Mouse (Mus musculus): ENCODE measurements at regions not wholly inside any gene's neighbourhood (a gene's known extent, or its start where the extent isn't known, plus 50 kb on each side); places are given as distances from the start of the nearest gene placed in this dataset.

DNA sequence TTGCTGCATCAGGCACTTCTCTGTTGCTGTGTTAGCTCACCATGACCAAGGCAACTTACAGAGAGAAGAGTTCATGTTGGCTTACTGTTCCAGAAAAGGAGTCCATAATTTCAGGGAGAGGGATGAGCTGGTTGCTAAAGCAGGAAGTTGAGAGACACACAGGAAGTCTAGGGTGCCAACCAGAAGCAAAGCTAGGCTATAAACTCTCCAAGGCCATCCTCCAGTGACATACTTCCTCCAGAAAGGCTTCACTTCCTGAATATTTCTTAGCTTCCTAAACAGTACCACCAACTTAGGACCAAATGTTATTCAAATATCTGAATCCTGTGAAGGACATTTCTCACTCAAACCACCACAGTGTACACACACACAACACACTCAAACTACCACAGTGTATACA, 2010.6 kb downstream of the A830018L16Rik start:
- no peak for TF ChIP-seq POLR2A (IDR thresholded peaks at IDR 0.05; ENCODE audit: extremely low read depth, insufficient read depth, low read length)
- no peak for TF ChIP-seq CTCF (IDR thresholded peaks at IDR 0.05; ENCODE audit: extremely low read depth, insufficient read depth, low read length)
- Histone ChIP-seq H3K4me3 (ENCODE audit: insufficient read depth, low read length) (no peak overlapping the region), H3K4me1 (ENCODE audit: control insufficient read depth, insufficient read depth, low read length) (no peaks in the 10 kb centered on the region; the same call in 1 of the 2 replicates), H3K27ac (ENCODE audit: insufficient read depth, low read length) (no peak overlapping the region)

DNA sequence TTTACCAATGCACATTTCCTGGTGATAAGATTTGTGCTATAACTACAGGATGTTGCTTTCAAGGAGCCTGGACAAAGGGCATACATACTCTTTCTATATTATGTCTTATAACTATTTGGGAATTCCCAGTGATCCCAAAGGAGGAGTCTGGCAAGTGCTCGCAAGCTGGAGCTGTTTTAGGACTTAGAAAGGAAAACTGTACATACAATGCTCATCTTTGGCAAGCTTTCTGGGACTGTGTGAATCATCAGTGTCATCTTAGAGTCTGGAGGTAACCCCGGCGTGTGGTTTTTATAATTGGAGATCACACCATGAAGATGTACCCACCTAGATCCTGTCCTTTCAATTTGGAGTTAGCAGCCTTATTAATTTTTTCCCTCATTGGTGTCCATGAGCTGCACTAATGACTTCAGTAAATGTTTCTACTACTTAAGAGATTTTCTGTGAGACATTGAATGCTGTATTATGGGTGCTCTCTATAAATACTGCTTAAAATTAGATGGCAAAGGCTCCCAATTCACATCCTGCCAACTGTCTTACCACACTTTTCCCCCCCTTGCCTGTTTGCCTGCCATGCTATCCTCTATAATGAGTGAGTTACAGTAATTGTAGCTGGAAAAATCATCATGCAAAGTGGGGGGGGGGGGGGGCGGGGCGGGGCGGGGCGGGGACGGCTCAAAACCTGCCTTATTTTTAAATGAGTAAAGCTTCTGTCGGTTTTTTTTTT, 2011.9 kb downstream of the A830018L16Rik start:
- Histone ChIP-seq H3K4me1 (ENCODE audit: control insufficient read depth, insufficient read depth, low read length) (no peaks in the 10 kb centered on the region; the same call in 1 of the 2 replicates), H3K27ac (ENCODE audit: insufficient read depth, low read length) (no peak overlapping the region), H3K4me3 (ENCODE audit: insufficient read depth, low read length) (peak overlapping the region; percentile 46; the same call in 1 of the 2 replicates)
- no peak for TF ChIP-seq POLR2A (IDR thresholded peaks at IDR 0.05; ENCODE audit: extremely low read depth, insufficient read depth, low read length)
- TF ChIP-seq CTCF (IDR thresholded peaks at IDR 0.05; ENCODE audit: extremely low read depth, insufficient read depth, low read length), result no peak

DNA sequence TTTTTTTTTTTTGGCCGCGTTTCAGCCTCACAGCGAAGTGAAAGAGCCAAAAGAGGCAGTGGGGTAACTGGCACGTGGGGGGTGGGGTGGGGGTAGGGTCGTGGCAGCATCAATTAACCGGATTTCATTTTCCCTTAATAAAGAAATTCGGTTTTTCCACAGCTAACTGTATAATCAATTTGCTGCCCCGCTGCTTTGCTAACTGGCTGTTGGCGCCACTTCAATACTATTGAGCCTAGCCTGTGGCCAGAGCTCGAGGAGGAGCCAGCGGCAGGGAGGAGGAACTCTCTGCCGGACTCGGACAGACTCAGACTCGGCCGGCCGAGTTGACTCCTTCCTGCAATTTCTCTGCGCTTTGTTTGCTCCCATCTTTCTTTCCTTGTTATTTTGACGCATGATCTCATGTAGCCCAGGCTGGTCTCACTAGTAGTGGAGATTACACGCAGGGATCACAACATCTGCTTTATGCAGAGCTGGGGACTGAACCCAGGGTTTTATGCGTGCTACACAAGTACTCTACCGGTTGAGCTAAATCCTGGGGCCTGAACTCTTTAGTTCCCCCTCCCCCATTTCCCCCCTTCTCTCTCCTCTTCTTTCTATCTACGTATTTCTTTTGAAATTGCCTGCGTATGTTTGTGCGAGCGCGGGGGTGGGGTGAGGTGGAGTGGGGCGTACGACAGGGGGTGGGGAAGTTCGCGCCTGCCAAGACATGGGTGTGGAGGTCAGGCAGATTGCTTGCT, 2012.6 kb downstream of the A830018L16Rik start:
- Histone ChIP-seq H3K27ac (ENCODE audit: insufficient read depth, low read length) (no peak overlapping the region), H3K4me3 (ENCODE audit: insufficient read depth, low read length) (peak overlapping the region; percentile 46), H3K4me1 (ENCODE audit: control insufficient read depth, insufficient read depth, low read length) (no peaks in the 10 kb centered on the region; the same call in 1 of the 2 replicates)
- TF ChIP-seq CTCF (IDR thresholded peaks at IDR 0.05; ENCODE audit: extremely low read depth, insufficient read depth, low read length) (no peak), POLR2A (IDR thresholded peaks at IDR 0.05; ENCODE audit: extremely low read depth, insufficient read depth, low read length) (no peak)

DNA sequence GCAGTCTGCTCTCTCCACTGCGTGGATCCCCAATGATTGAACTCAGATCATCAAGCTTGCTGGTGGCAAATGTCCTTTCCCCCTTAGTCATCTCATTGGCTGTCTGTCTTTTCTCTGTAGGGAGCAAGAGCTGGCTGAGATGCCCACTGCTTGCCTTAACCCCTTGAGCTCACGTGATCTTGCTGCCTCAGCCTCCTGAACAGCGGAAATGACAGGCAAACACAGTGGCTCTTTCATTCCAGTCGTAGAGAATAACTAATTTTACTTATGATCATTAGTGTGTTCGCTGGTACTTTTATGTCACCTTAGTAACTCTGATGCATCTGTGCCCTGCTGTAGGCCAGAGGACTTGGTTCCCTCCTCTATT, 2013.1 kb downstream of the A830018L16Rik start:
- Histone ChIP-seq H3K27ac (ENCODE audit: insufficient read depth, low read length) (no peak overlapping the region), H3K4me3 (ENCODE audit: insufficient read depth, low read length) (no peak overlapping the region), H3K4me1 (ENCODE audit: control insufficient read depth, insufficient read depth, low read length) (no peaks in the 10 kb centered on the region; the same call in 1 of the 2 replicates)
- no peak for TF ChIP-seq POLR2A (IDR thresholded peaks at IDR 0.05; ENCODE audit: extremely low read depth, insufficient read depth, low read length)

DNA sequence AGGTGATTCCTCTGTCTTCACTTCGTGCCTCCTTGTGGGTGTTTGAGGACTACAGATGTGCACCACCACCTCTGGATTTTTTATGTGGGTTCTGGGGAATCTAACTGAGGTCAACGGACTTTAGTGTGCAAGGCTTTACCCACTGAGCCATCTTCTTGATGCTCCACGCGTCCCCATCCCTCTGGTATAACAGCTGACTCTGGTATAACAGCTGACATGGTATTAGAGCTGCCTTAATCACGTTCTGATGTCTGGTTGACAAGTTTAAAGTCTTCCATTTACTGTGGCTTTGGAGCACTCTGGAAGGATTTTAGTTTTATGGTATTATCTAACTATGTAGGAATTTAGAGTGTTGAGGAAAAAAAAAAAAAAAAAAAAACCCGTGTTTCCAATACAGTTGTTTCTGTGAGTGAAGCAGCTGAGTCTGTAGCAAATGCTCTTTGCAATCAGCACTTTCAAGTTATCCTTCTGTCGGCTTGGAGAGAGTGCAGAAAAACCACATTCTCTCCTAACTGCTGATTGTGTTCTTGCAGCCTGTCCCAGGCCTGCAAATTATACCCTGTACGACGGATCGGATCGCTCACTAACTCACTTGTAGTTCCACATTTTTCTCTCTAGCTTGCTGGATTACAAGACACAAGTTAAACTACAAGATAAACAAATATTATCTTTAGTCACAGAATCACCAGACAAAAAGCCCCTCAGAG, 2013.7 kb downstream of the A830018L16Rik start:
- no peaks in the 10 kb centered on the region; the same call in 1 of the 2 replicates for H3K4me1 ChIP-seq (ENCODE audit: control insufficient read depth, insufficient read depth, low read length)
- no peak overlapping the region for H3K27ac ChIP-seq (ENCODE audit: insufficient read depth, low read length)
- no peak for TF ChIP-seq CTCF (IDR thresholded peaks at IDR 0.05; ENCODE audit: extremely low read depth, insufficient read depth, low read length)
- no peak for TF ChIP-seq POLR2A (IDR thresholded peaks at IDR 0.05; ENCODE audit: extremely low read depth, insufficient read depth, low read length)
- H3K4me3 ChIP-seq (ENCODE audit: insufficient read depth, low read length), result no peak overlapping the region

DNA sequence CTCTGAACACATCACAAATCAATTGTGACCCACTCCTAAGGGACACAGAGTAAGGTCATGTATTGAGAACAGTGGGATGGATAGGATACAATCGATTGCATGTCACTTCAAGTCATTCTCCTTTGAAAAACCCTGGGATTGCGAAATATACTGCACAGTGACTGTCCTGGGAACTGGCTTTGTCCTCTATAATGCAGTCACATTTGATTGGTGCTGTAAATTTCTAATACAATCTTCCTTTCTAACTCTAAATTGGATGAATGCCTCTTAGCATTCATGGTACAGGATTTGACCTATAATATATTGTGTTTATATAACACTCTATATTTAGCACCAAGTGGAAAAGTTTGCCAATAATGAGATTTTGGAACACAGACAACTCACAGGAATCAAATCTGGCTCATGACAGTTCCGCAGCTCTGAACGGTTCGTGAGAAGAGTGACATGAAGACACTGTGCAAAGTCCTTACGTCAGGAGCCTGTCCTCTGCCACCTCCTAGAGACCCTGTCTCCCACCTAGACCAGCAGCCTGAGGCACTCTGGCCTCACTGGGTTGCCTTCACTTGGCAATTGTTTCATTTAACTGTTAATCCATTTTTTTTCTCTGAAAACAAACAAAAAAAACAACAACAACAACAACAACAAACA, 2024.0 kb downstream of the A830018L16Rik start:
- H3K4me1 ChIP-seq (ENCODE audit: control insufficient read depth, insufficient read depth, low read length), result no peaks in the 10 kb centered on the region
- no peak overlapping the region for H3K4me3 ChIP-seq (ENCODE audit: insufficient read depth, low read length)
- no peak overlapping the region for H3K27ac ChIP-seq (ENCODE audit: insufficient read depth, low read length)
- TF ChIP-seq CTCF (IDR thresholded peaks at IDR 0.05; ENCODE audit: extremely low read depth, insufficient read depth, low read length) (no peak), POLR2A (IDR thresholded peaks at IDR 0.05; ENCODE audit: extremely low read depth, insufficient read depth, low read length) (no peak)

DNA sequence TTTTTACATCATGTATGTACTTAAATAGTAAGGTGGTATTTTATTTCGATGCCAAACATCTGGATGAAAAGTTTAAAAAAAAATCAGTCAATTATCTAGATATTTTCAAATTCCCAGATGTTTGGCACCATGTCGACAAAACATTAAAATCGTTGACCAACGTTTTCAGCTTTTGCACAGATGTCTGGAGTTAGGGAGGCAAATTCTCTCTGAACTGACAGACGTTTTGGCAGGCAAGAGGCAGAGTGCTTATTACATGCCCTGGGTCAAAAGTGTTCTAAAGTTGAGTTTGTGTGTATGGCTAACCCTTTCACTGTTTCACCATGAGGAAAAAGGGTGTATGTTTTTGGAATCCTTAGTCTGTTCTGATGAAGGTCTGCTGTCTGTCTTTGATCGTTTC, 2028.5 kb downstream of the A830018L16Rik start:
- TF ChIP-seq CTCF (IDR thresholded peaks at IDR 0.05; ENCODE audit: extremely low read depth, insufficient read depth, low read length) (no peak), POLR2A (IDR thresholded peaks at IDR 0.05; ENCODE audit: extremely low read depth, insufficient read depth, low read length) (no peak)
- Histone ChIP-seq H3K27ac (ENCODE audit: insufficient read depth, low read length) (no peak overlapping the region), H3K4me3 (ENCODE audit: insufficient read depth, low read length) (no peak overlapping the region), H3K4me1 (ENCODE audit: control insufficient read depth, insufficient read depth, low read length) (no peaks in the 10 kb centered on the region)

DNA sequence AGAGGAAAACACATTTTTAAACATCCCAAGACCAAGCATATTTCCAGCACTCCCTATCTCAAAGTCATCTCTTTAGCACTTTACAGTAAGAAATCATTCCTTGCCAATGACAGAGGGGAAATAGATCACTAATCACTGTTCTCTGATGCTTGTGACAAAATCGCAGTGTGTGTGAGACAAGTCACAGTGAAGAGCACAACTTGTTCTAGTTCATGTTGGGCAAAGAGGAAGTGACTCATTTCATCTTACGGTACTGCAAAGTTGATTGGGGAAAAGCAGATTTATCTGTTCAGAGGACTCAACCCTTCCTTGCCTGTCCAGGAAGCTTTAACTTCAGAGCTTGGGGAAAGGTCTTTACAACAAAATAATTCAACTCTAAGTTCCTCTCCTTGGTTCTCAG, 2040.6 kb downstream of the A830018L16Rik start:
- Histone ChIP-seq H3K4me3 (ENCODE audit: insufficient read depth, low read length) (no peak overlapping the region), H3K4me1 (ENCODE audit: control insufficient read depth, insufficient read depth, low read length) (no peaks in the 10 kb centered on the region), H3K27ac (ENCODE audit: insufficient read depth, low read length) (no peak overlapping the region)
- TF ChIP-seq POLR2A (IDR thresholded peaks at IDR 0.05; ENCODE audit: extremely low read depth, insufficient read depth, low read length) (no peak), CTCF (IDR thresholded peaks at IDR 0.05; ENCODE audit: extremely low read depth, insufficient read depth, low read length) (no peak)

DNA sequence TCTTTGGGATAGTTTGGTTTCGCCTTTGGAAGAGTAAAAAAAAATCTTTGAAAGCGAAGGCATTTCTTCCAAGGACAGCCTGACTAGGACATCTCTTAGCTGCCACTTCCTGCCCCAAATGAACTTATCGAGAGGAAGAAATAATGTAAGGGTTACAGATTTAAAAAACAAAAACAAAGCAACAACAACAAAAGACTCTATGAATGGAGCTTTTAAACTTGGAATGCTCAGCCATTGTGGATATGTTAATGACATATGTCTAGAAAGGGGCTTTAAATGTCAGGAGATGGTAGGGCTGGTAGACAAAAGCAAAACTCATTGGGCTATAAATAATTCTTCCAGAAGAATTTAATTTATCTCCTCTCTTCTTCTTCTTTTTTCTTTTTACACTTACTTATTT, 2041.7 kb downstream of the A830018L16Rik start:
- H3K4me3 ChIP-seq (ENCODE audit: insufficient read depth, low read length), result no peak overlapping the region
- TF ChIP-seq POLR2A (IDR thresholded peaks at IDR 0.05; ENCODE audit: extremely low read depth, insufficient read depth, low read length) (no peak), CTCF (IDR thresholded peaks at IDR 0.05; ENCODE audit: extremely low read depth, insufficient read depth, low read length) (no peak)

More for the DNA sequence above, 2041.7 kb downstream of the A830018L16Rik start:
- no peak overlapping the region for H3K27ac ChIP-seq (ENCODE audit: insufficient read depth, low read length)
- H3K4me1 ChIP-seq (ENCODE audit: control insufficient read depth, insufficient read depth, low read length), result no peaks in the 10 kb centered on the region
